Mouse (Mus musculus) kidney, postnatal 25 days (tissue): Measurements from ENCODE around the gene Pls3.
"Not testable (repeated sequence)": the region's sequence is repeated elsewhere in the genome, so short reads cannot be mapped to it uniquely, and the experiment has no call there.

Experiments
- DNase-seq, 2 experiments: peaks; one replicate each; pipeline ENCODE4 v3.0.0; 2021; ENCODE audit warnings: mixed read lengths in 2 of 2

Gene Pls3

DNA sequence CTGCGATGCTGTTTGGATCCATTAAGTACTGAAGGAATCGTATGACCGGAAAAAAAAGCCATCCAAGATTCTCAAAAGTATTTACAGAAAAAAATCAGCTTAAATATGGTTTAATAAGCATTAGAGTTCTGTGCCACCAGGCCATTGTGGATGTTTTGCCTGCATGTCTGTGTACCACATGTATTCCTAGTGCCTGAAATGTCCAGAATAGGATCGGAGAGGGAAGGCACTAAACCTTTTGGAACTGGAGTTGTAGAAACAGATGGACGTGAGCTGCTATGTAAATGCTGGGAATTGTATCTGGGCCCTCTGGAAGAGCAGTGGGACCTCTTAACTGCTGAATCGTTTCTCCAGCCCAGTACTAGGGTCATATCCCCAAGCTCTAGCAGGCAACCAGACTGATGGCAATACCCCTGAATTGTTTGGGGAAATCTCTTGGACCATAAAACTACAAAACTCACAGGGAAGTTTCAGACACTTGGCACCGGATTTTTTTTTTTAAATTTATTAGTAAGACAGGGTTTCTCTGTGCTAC is 110.1 kb downstream of the Pls3 start:
- DNase-seq = no peak

DNA sequence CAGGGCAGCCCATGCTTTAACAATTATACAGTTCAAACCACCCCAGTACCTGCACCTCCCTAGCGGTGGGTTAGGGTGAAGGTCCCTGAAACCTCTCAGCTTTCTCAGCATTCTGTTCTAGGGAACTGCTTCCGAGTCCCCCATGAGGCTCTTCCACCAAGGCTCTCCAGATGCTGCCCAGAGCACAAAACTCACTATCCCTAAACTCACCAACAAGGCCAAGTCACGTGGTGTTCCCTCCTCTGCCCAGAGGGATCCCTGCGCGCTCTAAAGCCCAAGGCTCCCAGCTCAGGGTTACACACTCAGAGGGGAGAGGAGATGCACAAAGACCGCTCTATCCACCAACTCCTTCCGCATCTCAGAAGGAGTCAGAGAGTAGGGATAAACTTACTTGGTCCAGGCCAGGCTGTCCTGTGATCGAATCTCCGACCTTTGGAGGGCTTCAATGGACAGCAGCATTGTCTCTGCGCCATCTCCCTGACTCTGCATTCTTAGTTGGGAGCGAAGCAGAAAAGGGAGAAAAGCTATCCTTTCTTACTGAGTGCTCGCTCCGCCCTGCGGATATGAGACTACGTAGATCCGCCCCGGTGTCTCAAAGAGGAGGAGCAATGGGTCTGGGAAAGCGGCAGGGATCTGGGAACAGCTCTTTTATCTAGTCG is 110.7 kb downstream of the Pls3 start:
- DNase-seq = peak; percentile 71 to 80

DNA sequence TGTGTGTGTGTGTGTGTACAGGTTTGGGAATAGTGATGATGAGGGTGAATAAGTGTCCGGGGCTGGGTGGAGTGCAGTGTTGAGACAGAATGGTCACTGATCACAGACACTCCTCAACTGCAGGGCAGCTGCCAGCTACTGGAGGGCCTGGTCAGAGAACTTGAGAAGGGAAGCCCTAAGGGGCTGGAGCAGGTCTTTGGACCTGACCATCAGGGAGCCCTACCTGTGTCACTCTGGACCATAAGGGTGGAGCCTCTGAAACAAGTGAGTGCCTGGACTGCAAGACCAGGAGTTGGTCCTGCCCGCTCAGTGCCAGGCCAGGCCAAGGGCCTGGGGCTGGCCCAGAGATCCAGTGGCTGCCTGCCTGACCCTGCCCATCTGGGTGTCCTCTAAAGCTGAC is 115.5 kb downstream of the Pls3 start:
- peak in 1 of 2 experiments; percentile 51 for DNase-seq

GRCm38 (mm10) chrX:75759036-75759435 is 115.9 kb downstream of the Pls3 start:
- peak in 1 of 2 experiments; percentile 81 for DNase-seq

- DNase-seq = peak in 1 of 2 experiments; percentile 75
Measured at GRCm38 (mm10) chrX:75757966-75758365, 117.0 kb downstream of the Pls3 start.

DNA sequence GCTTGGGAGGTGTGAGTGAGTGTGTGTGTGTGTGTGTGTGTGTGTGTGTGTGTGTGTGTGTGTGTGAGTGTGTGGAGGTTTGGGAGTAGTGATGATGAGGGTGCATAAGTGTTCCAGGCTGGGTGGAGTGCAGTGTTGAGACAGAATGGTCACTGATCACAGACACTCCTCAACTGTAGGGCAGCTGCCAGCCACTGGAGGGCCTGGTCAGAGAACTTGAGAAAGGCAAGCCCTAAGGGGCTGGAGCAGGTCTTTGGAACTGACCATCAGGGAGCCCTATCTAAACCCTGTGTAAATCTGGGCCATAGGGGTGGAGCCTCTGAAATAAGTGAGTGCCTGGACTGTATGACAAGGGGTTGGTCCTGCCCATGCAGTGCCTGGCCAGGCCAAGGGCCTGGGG is 120.5 kb downstream of the Pls3 start:
- DNase-seq = peak in 1 of 2 experiments; percentile 73

GRCm38 (mm10) chrX:75750126-75750725 is 124.8 kb downstream of the Pls3 start:
- DNase-seq = peak in 1 of 2 experiments; percentile 76

DNA sequence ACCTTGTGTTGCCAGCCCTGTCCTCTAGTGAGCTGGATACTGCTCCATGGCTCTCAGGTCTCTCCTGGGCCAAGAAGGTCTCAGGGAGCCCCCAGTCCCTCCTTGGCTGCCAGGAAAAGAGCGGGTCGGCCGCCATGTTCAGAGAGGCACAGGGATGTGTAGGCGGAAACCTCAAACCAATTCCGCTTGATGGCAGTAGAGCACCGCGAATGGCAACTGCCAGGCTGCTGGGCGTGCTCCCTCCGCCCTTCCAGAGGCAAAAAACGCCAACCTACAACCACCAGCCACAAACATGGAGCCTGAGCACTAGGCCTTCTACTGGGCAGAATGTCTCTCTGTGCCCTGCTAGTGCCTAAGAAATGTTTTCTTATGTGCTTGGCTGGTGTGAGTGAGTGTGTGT is 125.7 kb downstream of the Pls3 start:
- peak in 1 of 2 experiments; percentile 74 for DNase-seq

GRCm38 (mm10) chrX:75744466-75744865 is 130.5 kb downstream of the Pls3 start:
- DNase-seq = peak in 1 of 2 experiments; percentile 86

GRCm38 (mm10) chrX:75739464-75739863 is 135.5 kb downstream of the Pls3 start:
- not testable (repeated sequence) for DNase-seq
